Mouse (Mus musculus) embryonic facial prominence, embryonic 14.5 days (tissue): ENCODE results near the gene Kpna3. TPM values are rescaled to one million over a fixed set of nuclear protein-coding genes. Genes with fewer than 3 reads are reported as not detected.
"Not testable (repeated sequence)": the region's sequence is repeated elsewhere in the genome, so short reads cannot be mapped to it uniquely, and the experiment has no call there.

Experiments
- ATAC-seq: fragments of 200-750 bp; cut with Nextera tagmentation; 2 replicates; pipeline ENCODE4 v1.8.0; 2017; ENCODE audit warnings: low read depth, moderate number of reproducible peaks, moderate TSS enrichment
- DNase-seq: peaks from one replicate; pipeline ENCODE4 v3.0.0-alpha.2; 2015; ENCODE audit warnings: low spot score
- H3K27ac ChIP-seq: fragments of 300-500 bp; sonication (generic); replicated peaks from 2 replicates; pipeline ENCODE4 v1.5.1; 2014; ENCODE audit warnings: low read depth, mild to moderate bottlenecking, low read length, moderate library complexity
- H3K27me3 ChIP-seq: fragments of 300-500 bp; sonication (generic); replicated peaks from 2 replicates; pipeline ENCODE4 v1.6.1; 2014; ENCODE audit warnings: low read length; ENCODE audit not compliant: control insufficient read depth, insufficient read depth
- H3K36me3 ChIP-seq: fragments of 300-500 bp; sonication (generic); 2 replicates; pipeline ENCODE4 v1.6.1; 2014; ENCODE audit warnings: low read length, mixed read lengths; ENCODE audit not compliant: control insufficient read depth, insufficient read depth
- H3K4me1 ChIP-seq: fragments of 300-500 bp; sonication (generic); 2 replicates; pipeline ENCODE4 v1.6.1; 2014; ENCODE audit warnings: antibody characterized with exemption, low read length; ENCODE audit not compliant: control insufficient read depth, insufficient read depth
- H3K4me2 ChIP-seq: fragments of 300-500 bp; sonication (generic); 2 replicates; pipeline ENCODE4 v1.6.1; 2014; ENCODE audit warnings: low read depth, mild to moderate bottlenecking, low read length, moderate library complexity, mixed read lengths
- H3K4me3 ChIP-seq: fragments of 300-500 bp; sonication (generic); 2 replicates; pipeline ENCODE4 v1.5.1; 2014; ENCODE audit warnings: low read depth, mild to moderate bottlenecking, low read length
- H3K9ac ChIP-seq: fragments of 300-500 bp; sonication (generic); 2 replicates; pipeline ENCODE4 v1.6.1; 2014; ENCODE audit warnings: low read depth, mild to moderate bottlenecking, low read length, moderate library complexity, mixed read lengths
- H3K9me3 ChIP-seq: fragments of 300-500 bp; sonication (generic); 2 replicates; pipeline ENCODE4 v1.6.1; 2016; ENCODE audit warnings: low read length; ENCODE audit not compliant: control insufficient read depth
- WGBS: fragments of 180-500 bp; shearing (Covaris S2); extraction: QIAGEN DNeasy Blood & Tissue Kit; methylation state at CpG from one replicate; pipeline ENCODE4 v1.1.7; 2014; 5-methylcytosine and 5-hydroxymethylcytosine counted together
- polyA plus RNA-seq: library from polyadenylated mRNA; unstranded; fragments of >200 nt; fragmentation: Nextera tagmentation; extraction: Ambion mirVana; gene quantifications from 2 replicates; pipeline ENCODE4 v1.2.1, GENCODE M21; 2014

The Kpna3 gene
- polyA plus RNA-seq, 1 experiment from 2014 or later = 59.1 TPM

DNA sequence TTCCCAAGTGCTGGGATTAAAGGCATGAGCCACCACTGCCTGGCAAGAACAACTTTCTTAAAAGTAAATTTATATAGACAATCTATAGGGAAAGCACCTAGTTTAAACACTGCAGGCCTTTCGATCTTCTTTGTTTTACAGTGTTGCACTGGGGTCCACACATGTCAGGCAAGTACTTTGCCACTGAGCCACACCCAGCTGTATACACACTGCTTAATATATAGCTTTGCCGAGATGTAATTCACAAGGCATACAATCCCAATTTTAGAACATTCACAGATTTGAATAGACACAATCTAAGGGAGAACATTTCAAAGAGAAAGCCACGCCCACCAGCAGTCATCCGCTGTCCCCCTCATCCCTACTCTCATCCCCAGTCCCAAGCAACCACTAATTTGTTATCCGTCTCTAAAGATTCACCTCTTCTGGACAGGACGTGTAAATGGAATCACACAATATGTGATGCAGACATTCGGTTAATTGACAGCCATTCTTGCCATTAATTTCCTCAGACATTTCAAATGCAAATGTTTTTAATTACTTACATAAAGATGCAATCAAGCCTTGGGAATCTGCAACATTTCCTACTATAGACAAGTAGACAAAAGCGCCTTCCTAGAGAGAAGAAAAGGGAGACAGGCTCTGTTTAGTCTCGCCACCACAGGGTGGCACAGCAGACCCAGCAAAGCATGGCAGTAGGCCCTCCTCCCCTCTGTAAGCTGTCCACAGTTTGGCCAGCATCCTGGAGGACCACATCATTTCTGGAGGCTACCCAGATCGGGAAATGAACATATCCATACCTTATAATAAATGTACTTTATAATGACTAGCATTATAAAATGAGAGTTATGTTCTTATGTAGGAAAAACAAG lies 92.6 kb downstream of the Kpna3 start:
- ATAC-seq (no peak), DNase-seq (peak; percentile 11)
- Histone ChIP-seq H3K4me1 (no peaks in the 10 kb centered on the region), H3K9me3 (no peaks in the 10 kb centered on the region), H3K27ac (no peak overlapping the region), H3K36me3 (no peaks in the 10 kb centered on the region), H3K4me2 (no peak overlapping the region), H3K4me3 (no peak overlapping the region), H3K9ac (0 out of 2 replicates have a peak overlapping the region, but pooled peaks have one; percentile 14), H3K27me3 (no peaks in the 10 kb centered on the region)
- WGBS = 75% methylated on average over 10 of the region's 10 CpGs

DNA sequence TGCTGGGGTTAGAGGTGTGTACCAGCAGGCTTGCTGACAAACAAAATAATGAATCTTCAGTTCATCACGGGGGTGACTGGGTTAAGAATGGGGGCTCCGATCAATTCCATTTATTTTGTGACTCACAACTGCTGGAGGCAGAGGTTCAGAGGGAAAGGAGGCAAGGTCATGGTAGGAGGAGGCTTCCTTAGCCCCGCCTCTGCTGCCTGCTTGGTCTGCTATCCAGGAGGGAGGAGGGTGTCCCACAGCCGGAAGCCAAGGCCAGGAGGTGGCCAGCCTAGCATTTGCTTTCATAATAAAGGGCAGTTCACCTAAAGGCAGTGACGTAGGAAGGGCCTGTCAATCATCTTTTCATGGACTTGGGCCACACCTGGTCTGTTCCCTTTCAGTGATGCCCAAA lies 95.1 kb downstream of the Kpna3 start:
- Histone ChIP-seq H3K27me3 (no peaks in the 10 kb centered on the region), H3K4me2 (no peak overlapping the region), H3K4me3 (no peak overlapping the region), H3K9me3 (no peaks in the 10 kb centered on the region), H3K4me1 (no peaks in the 10 kb centered on the region), H3K27ac (no peak overlapping the region), H3K9ac (no peak overlapping the region), H3K36me3 (0 out of 2 replicates have a peak, but pooled peaks cover 7% of the 10 kb centered on the region)
- 75% methylated on average over 5 of the region's 5 CpGs for WGBS
- ATAC-seq (no peak), DNase-seq (no peak)

DNA sequence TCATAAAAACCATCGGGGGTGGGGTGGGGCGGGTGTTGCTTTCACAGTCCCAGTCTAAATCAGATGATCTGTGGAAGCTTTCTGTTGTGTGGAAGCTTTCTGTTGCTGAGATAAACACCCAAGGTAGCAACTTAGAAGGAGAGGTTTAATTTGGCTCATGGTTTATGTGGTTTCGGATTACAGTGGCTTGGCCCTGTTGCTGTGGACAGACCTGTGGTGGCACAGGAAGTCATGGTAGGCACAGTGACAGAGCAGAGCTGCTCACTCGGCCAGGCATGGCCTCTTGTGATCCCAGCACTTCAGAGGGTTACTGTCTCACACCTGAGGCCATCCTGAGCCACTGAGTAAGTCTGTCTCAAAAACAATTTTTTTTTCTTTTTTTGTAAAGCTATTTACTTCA lies 100.3 kb downstream of the Kpna3 start:
- ATAC-seq (no peak), DNase-seq (no peak)
- H3K36me3 ChIP-seq = 0 out of 2 replicates have a peak, but pooled peaks cover 7% of the 10 kb centered on the region
- no peaks in the 10 kb centered on the region for H3K27me3 ChIP-seq
- H3K4me1 ChIP-seq = no peaks in the 10 kb centered on the region
- no peak overlapping the region for H3K4me2 ChIP-seq
- no peak overlapping the region for H3K27ac ChIP-seq
- H3K9me3 ChIP-seq = no peaks in the 10 kb centered on the region
- WGBS = 81% methylated on average over 4 of the region's 4 CpGs
- H3K4me3 ChIP-seq = no peak overlapping the region
- no peak overlapping the region for H3K9ac ChIP-seq

DNA sequence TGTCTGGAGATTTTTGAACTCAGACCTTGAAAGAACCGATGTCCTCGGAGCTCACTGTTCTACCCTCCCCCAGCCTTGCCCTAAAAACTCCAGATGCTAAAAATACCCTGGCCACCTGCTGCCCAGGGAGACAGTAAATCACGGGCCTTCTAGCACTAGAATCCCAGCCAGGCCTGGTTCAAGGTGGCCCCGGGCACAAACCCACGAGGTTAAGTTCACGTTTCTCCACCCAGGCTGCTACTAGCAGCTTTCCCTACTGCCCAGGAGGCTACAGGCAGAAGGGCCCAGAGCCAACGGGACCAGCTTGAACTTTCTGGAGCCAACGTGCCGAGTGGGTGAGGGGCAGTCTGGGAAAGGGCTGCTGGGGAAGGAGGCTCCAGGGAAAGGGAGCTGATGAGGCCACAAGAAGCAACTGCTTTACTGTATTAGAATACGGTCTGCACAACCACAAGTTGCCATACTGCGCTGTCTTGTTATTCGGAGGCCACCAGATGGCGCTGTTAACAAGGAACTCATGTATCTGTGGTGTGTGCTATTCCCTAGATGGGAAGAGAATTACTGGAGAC lies 108.6 kb downstream of the Kpna3 start:
- Histone ChIP-seq H3K36me3 (no peaks in the 10 kb centered on the region), H3K27me3 (no peaks in the 10 kb centered on the region), H3K9ac (no peak overlapping the region), H3K4me1 (no peaks in the 10 kb centered on the region), H3K4me2 (peak overlapping the region; percentile 26), H3K9me3 (no peaks in the 10 kb centered on the region), H3K27ac (no peak overlapping the region; the same call in 1 of the 2 replicates), H3K4me3 (no peak overlapping the region)
- ATAC-seq (peak; percentile 79), DNase-seq (peak; percentile 89)
- 21% methylated on average over 11 of the region's 13 CpGs for WGBS

DNA sequence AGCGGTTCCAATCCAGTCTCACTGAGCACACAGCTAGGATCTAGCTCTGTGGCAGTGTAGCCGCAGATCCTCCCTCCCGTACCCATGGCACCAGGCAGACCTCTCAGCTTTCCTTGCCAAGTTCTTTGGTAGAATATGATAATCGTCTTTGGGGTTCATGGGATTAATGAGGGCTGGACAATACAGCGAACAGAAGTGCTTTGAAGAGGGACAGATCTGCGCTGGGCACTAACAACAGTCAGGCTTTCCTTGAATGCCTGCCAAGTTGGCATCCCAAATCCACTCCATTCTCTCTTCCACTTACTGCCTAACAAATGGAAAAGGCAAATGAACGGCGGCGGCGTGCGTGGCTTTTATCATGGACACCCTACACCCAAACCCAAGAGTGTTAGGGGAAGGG lies 109.1 kb downstream of the Kpna3 start:
- no peak for ATAC-seq
- DNase-seq = no peak
- WGBS = 81% methylated on average over 11 of the region's 11 CpGs

DNA sequence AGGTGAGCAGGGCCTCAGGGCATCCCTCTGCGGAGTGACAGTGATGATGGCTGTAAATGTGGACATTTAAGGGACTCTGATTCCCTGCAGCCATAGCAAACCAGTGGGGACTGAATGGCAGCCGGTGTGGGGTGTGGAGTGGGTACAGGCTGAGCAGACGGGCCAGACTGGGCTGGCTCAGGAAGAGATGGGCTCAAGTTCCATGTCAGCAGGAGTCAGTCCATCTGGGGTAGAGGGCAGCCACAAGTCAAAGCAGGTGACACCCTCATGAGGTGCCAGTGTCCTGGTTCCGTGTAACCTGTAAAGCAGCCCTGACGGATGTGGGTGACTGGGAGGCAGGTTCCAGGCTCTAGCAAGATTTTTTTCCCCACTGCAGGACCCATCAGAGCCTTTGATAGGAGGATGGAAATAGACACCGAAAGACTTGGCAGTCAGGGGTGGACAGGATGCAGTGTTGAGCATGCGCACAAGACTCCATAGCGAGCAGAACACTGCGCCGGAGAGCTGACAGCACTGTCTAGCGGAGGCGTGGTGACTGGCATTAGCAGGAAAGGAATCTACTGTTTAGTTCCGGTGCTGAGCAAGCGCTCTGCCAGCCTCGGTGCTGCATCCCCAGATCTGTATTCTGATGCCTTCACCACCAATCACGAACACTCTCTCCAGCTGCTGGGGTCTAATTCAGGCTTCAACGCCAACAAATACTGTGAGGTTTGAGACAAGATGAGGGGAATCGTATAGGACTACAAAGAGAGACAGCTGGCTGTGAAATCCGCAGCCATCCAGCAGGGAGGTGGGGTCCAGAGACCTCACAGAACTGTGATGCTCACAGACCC lies 111.8 kb downstream of the Kpna3 start:
- WGBS = 30% methylated on average over 18 of the region's 19 CpGs
- H3K27ac ChIP-seq = peak overlapping the region; percentile 21; the same call in 1 of the 2 replicates

More for the DNA sequence above, 109.1 kb downstream of the Kpna3 start:
- H3K9me3 ChIP-seq = no peaks in the 10 kb centered on the region
- no peak overlapping the region for H3K9ac ChIP-seq
- H3K27ac ChIP-seq = no peak overlapping the region; the same call in 1 of the 2 replicates
- no peaks in the 10 kb centered on the region for H3K27me3 ChIP-seq
- no peaks in the 10 kb centered on the region for H3K4me1 ChIP-seq
- no peaks in the 10 kb centered on the region for H3K36me3 ChIP-seq
- no peak overlapping the region for H3K4me2 ChIP-seq
- no peak overlapping the region for H3K4me3 ChIP-seq

DNA sequence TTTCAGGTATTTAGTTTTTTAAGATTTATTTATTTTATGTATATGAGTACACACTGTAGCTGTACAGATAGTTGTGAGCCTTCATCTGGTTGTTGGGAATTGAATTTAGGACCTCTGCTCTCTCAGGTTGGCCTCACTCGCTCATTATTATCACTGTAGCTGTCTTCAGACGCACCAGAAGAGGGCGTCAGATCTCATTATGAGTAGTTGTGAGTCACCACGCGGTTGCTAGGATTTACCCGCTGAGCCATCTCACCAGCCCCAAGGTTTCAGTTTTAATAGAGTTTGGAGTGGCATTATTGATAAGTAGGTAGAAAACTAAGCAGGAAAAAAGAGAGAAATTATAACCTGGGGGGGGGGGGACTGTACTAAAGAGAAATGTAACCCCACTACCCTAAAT lies 112.7 kb downstream of the Kpna3 start:
- H3K36me3 ChIP-seq, H3K9ac ChIP-seq, H3K9me3 ChIP-seq, ATAC-seq, H3K27ac ChIP-seq, DNase-seq, H3K4me3 ChIP-seq, H3K27me3 ChIP-seq, H3K4me1 ChIP-seq: not testable (repeated sequence)
- 0 out of 2 replicates have a peak overlapping the region, but pooled peaks have one; percentile 52 for H3K4me2 ChIP-seq
- 20% methylated on average over 6 of the region's 6 CpGs for WGBS

More for the DNA sequence above, 111.8 kb downstream of the Kpna3 start:
- ATAC-seq = peak; percentile 86
- H3K9me3 ChIP-seq = no peaks in the 10 kb centered on the region
- peak overlapping the region; percentile 52 for H3K4me2 ChIP-seq
- H3K36me3 ChIP-seq = no peaks in the 10 kb centered on the region
- H3K4me1 ChIP-seq = no peaks in the 10 kb centered on the region
- H3K4me3 ChIP-seq = peak overlapping the region; percentile 29
- peak; percentile 91 for DNase-seq
- peak overlapping the region; percentile 45 for H3K9ac ChIP-seq
- no peaks in the 10 kb centered on the region for H3K27me3 ChIP-seq

DNA sequence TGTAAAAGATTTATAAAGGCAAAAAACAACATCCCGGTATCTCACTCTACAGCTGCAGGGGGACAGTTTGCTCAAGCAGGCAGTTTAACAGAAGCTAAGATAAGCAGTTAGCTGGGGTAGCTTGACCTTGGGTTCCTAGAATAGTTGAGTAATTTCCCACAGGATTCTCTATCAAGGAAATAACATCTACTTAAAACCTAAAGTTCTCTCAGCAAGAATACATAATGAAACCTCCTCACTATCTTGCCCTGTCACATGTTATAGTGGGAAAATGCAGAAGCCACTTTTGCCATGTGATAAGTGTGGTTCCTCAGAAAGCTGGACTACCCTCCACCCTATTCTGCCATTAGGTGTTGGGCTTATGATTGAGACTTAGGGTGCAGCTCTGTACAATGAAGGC lies 116.9 kb downstream of the Kpna3 start:
- Histone ChIP-seq H3K4me2 (no peak overlapping the region), H3K4me3 (no peak overlapping the region), H3K27me3 (no peaks in the 10 kb centered on the region), H3K27ac (no peak overlapping the region), H3K4me1 (no peaks in the 10 kb centered on the region), H3K36me3 (no peaks in the 10 kb centered on the region), H3K9me3 (no peaks in the 10 kb centered on the region), H3K9ac (no peak overlapping the region)
- no peak for DNase-seq
- no peak for ATAC-seq
- whole genome bisulfite sequencing = 96% methylated on average over 1 of the region's 1 CpGs
